Mouse (Mus musculus): ENCODE measurements at regions not wholly inside any gene's neighbourhood (a gene's known extent, or its start where the extent isn't known, plus 50 kb on each side); places are given as distances from the start of the nearest gene placed in this dataset.
A peak's percentile ranks its signal among the peaks of the same experiment; 100 is the strongest.

GRCm38 (mm10) chr13:110633261-110633781 lies 238.5 kb downstream of the Plk2 start:
- Histone ChIP-seq H3K4me3 (replicated peaks; ENCODE audit: low read length) (no peak overlapping the region), H3K27me3 (ENCODE audit: control insufficient read depth, insufficient read depth, low read length) (no peaks in the 10 kb centered on the region), H3K4me1 (ENCODE audit: control insufficient read depth, insufficient read depth, low read length) (no peaks in the 10 kb centered on the region), H3K9me3 (replicated peaks; ENCODE audit: control insufficient read depth, low read length) (no peaks in the 10 kb centered on the region), H3K36me3 (ENCODE audit: control insufficient read depth, insufficient read depth, low read length) (no peaks in the 10 kb centered on the region), H3K27ac (ENCODE audit: low read length) (no peak overlapping the region), H3K4me2 (ENCODE audit: low read depth, low read length) (no peak overlapping the region), H3K9ac (ENCODE audit: low read length) (no peak overlapping the region)
- 85% methylated on average over 3 of the region's 3 CpGs for WGBS
- no peak for ATAC-seq (ENCODE audit: insufficient read depth, low FRiP score)

- Histone ChIP-seq H3K27ac (ENCODE audit: low read length) (no peak overlapping the region), H3K4me2 (ENCODE audit: low read depth, low read length) (no peak overlapping the region), H3K4me1 (ENCODE audit: control insufficient read depth, insufficient read depth, low read length) (no peaks in the 10 kb centered on the region), H3K9me3 (replicated peaks; ENCODE audit: control insufficient read depth, low read length) (no peaks in the 10 kb centered on the region), H3K27me3 (ENCODE audit: control insufficient read depth, insufficient read depth, low read length) (no peaks in the 10 kb centered on the region), H3K9ac (ENCODE audit: low read length) (no peak overlapping the region), H3K4me3 (replicated peaks; ENCODE audit: low read length) (no peak overlapping the region), H3K36me3 (ENCODE audit: control insufficient read depth, insufficient read depth, low read length) (no peaks in the 10 kb centered on the region)
- no peak for ATAC-seq (ENCODE audit: insufficient read depth, low FRiP score)
- WGBS, result 82% methylated on average over 1 of the region's 1 CpGs
Measured at GRCm38 (mm10) chr13:110633899-110634298, 239.1 kb downstream of the Plk2 start.

GRCm38 (mm10) chr13:110642792-110643191 lies 247.9 kb downstream of the Plk2 start:
- H3K4me1 ChIP-seq (ENCODE audit: control insufficient read depth, insufficient read depth, low read length), result peaks cover 13% of the 10 kb centered on the region; the same call in 1 of the 2 replicates
- H3K4me2 ChIP-seq (ENCODE audit: low read depth, low read length), result peak overlapping the region; percentile 48
- H3K27ac ChIP-seq (ENCODE audit: low read length), result peak overlapping the region; percentile 88
- no peaks in the 10 kb centered on the region for H3K27me3 ChIP-seq (ENCODE audit: control insufficient read depth, insufficient read depth, low read length)
- H3K4me3 ChIP-seq (replicated peaks; ENCODE audit: low read length), result no peak overlapping the region
- ATAC-seq (ENCODE audit: insufficient read depth, low FRiP score), result no peak
- no peaks in the 10 kb centered on the region for H3K36me3 ChIP-seq (ENCODE audit: control insufficient read depth, insufficient read depth, low read length)
- no peak overlapping the region for H3K9ac ChIP-seq (ENCODE audit: low read length)
- H3K9me3 ChIP-seq (replicated peaks; ENCODE audit: control insufficient read depth, low read length), result no peaks in the 10 kb centered on the region
- WGBS, result 42% methylated on average over 3 of the region's 3 CpGs

DNA sequence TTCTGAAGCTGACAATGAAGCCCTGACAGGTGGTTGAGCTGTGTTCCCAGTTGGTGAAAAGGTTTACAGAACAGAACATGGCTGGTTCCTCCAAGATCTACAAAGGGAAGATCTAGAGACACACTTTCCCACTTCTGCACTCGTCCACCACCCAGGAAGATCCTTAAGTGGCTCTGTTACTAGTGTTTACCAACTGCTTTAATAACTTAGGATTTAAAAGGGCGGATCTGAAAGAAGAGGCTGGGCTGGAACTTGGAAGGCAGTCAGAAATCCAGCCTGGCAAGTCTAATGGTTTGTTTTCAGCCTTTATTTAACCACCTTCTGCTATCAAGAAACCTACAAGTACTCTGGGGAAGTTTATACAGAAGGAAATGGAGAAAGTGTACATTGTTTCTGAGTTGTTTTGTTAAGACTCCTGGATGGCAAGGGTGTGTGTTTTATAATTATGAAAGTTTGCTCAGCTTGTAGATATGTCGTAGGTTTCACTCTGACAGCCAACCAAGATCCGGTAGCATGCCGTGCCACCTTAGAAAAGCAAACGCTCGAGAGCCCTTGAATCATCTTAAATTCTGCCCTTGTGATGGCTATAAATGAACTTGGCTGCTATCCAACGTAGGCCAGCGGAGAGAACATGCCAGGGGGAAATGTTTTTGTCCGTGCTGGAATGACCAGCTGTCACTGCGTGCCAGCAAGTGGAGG lies 248.5 kb downstream of the Plk2 start:
- ATAC-seq (ENCODE audit: insufficient read depth, low FRiP score), result peak; percentile 89
- H3K9me3 ChIP-seq (replicated peaks; ENCODE audit: control insufficient read depth, low read length), result no peaks in the 10 kb centered on the region
- H3K4me3 ChIP-seq (replicated peaks; ENCODE audit: low read length), result peak overlapping the region; percentile 23
- peaks cover 13% of the 10 kb centered on the region; the same call in 1 of the 2 replicates for H3K4me1 ChIP-seq (ENCODE audit: control insufficient read depth, insufficient read depth, low read length)
- no peaks in the 10 kb centered on the region for H3K36me3 ChIP-seq (ENCODE audit: control insufficient read depth, insufficient read depth, low read length)
- peak overlapping the region; percentile 88 for H3K27ac ChIP-seq (ENCODE audit: low read length)
- peak overlapping the region; percentile 48 for H3K4me2 ChIP-seq (ENCODE audit: low read depth, low read length)
- no peaks in the 10 kb centered on the region for H3K27me3 ChIP-seq (ENCODE audit: control insufficient read depth, insufficient read depth, low read length)
- H3K9ac ChIP-seq (ENCODE audit: low read length), result peak overlapping the region; percentile 61
- WGBS, result 17% methylated on average over 11 of the region's 11 CpGs

DNA sequence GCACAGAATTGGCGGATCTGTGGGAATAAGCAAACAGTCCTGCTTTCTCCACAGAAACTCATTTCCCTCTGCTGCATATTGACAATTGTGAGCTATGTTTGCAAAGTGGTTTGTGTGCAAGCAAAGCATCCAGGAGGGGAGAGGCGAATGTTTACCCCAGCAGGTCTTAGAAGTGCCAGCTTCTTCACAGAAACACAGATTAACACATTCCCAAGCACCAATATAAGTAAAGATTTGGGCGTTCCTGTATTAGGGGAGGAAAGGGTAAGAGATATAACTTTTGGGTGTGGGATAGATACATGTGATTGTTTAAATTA lies 249.0 kb downstream of the Plk2 start:
- Histone ChIP-seq H3K27ac (ENCODE audit: low read length) (peak overlapping the region; percentile 88), H3K4me3 (replicated peaks; ENCODE audit: low read length) (peak overlapping the region; percentile 23)
- WGBS, result 38% methylated on average over 3 of the region's 3 CpGs

DNA sequence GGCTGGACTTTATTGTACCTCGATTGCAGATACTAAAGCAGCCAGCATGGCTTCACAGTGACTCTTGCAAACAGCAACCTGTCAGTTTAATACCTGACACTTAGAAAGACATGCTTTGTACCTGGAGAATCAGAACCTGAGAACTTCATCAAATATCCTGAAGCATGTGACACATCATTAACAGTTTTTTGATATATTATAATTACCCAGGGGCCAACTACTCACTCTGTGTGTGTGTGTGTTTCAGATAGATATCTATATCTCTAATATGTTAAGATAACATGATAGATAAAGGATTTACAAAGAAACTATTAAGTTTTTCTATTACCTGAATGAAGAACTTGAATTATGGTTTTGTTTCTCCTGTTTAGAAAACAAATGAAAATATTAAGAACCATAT lies 254.5 kb downstream of the Plk2 start:
- Histone ChIP-seq H3K36me3 (ENCODE audit: control insufficient read depth, insufficient read depth, low read length) (no peaks in the 10 kb centered on the region), H3K9ac (ENCODE audit: low read length) (no peak overlapping the region), H3K27ac (ENCODE audit: low read length) (no peak overlapping the region), H3K4me1 (ENCODE audit: control insufficient read depth, insufficient read depth, low read length) (no peaks in the 10 kb centered on the region), H3K4me3 (replicated peaks; ENCODE audit: low read length) (no peak overlapping the region), H3K9me3 (replicated peaks; ENCODE audit: control insufficient read depth, low read length) (no peaks in the 10 kb centered on the region), H3K27me3 (ENCODE audit: control insufficient read depth, insufficient read depth, low read length) (no peaks in the 10 kb centered on the region), H3K4me2 (ENCODE audit: low read depth, low read length) (no peak overlapping the region)
- 73% methylated on average over 1 of the region's 1 CpGs for WGBS
- no peak for ATAC-seq (ENCODE audit: insufficient read depth, low FRiP score)

More for the DNA sequence above, 249.0 kb downstream of the Plk2 start:
- no peaks in the 10 kb centered on the region for H3K27me3 ChIP-seq (ENCODE audit: control insufficient read depth, insufficient read depth, low read length)
- H3K9ac ChIP-seq (ENCODE audit: low read length), result peak overlapping the region; percentile 61
- H3K4me1 ChIP-seq (ENCODE audit: control insufficient read depth, insufficient read depth, low read length), result peaks cover 13% of the 10 kb centered on the region; the same call in 1 of the 2 replicates
- no peaks in the 10 kb centered on the region for H3K36me3 ChIP-seq (ENCODE audit: control insufficient read depth, insufficient read depth, low read length)
- H3K4me2 ChIP-seq (ENCODE audit: low read depth, low read length), result peak overlapping the region; percentile 48
- no peaks in the 10 kb centered on the region for H3K9me3 ChIP-seq (replicated peaks; ENCODE audit: control insufficient read depth, low read length)
- no peak for ATAC-seq (ENCODE audit: insufficient read depth, low FRiP score)

DNA sequence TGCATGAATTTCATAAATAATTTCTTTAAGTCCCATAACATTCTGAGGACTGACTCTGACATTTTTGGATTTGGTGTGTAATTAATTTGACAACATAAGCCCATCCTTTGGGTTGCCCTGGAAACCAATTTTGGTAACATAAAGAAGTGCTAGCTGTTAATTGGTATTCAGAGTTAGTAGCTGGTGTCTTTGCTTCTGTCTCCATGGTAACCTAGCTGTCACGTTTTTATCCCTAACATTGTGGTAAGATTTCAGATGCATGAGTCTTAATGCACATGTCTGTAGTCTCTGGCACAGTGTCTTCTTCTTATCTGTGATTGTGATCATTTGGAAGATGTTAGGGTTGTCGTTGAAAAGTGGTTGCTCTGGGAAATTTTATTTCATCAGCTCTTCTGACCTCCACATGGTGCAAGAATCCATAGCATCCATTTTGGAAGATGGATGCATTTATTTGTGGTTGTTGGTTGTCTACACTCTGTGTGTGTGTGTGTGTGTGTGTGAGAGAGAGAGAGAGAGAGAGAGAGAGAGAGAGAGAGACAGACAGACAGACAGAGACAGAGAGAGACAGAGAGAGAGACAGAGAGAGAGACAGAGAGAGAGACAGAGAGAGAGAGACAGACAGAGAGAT lies 255.1 kb downstream of the Plk2 start:
- no peaks in the 10 kb centered on the region for H3K9me3 ChIP-seq (replicated peaks; ENCODE audit: control insufficient read depth, low read length)
- H3K27ac ChIP-seq (ENCODE audit: low read length), result no peak overlapping the region
- ATAC-seq (ENCODE audit: insufficient read depth, low FRiP score), result no peak
- H3K4me3 ChIP-seq (replicated peaks; ENCODE audit: low read length), result no peak overlapping the region
- H3K9ac ChIP-seq (ENCODE audit: low read length), result no peak overlapping the region
- H3K4me2 ChIP-seq (ENCODE audit: low read depth, low read length), result no peak overlapping the region
- H3K4me1 ChIP-seq (ENCODE audit: control insufficient read depth, insufficient read depth, low read length), result no peaks in the 10 kb centered on the region
- no peaks in the 10 kb centered on the region for H3K36me3 ChIP-seq (ENCODE audit: control insufficient read depth, insufficient read depth, low read length)
- WGBS, result 41% methylated on average over 2 of the region's 2 CpGs
- H3K27me3 ChIP-seq (ENCODE audit: control insufficient read depth, insufficient read depth, low read length), result no peaks in the 10 kb centered on the region

DNA sequence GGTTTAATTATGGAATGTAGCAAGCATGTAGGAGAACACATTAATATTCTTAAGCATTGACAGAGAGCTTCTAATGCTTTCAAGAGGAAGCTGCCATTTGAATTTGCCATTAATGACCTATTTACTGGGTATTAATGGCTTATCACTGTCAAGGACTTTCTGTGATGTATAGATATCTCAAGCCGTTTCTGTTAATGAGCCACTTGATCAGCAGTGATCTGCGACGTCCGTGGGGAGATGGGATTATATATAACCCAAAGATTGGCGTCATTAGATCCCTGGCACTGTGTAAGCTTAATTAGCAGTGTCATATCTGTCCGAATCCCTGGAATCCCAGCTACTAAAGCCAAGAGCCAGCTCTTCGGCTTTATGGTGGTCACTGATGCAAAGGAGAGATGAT lies 257.4 kb downstream of the Plk2 start:
- no peaks in the 10 kb centered on the region for H3K4me1 ChIP-seq (ENCODE audit: control insufficient read depth, insufficient read depth, low read length)
- H3K27ac ChIP-seq (ENCODE audit: low read length), result no peak overlapping the region
- H3K4me2 ChIP-seq (ENCODE audit: low read depth, low read length), result no peak overlapping the region
- no peak for ATAC-seq (ENCODE audit: insufficient read depth, low FRiP score)
- H3K36me3 ChIP-seq (ENCODE audit: control insufficient read depth, insufficient read depth, low read length), result no peaks in the 10 kb centered on the region
- no peak overlapping the region for H3K9ac ChIP-seq (ENCODE audit: low read length)
- 74% methylated on average over 7 of the region's 7 CpGs for WGBS
- no peak overlapping the region for H3K4me3 ChIP-seq (replicated peaks; ENCODE audit: low read length)
- H3K27me3 ChIP-seq (ENCODE audit: control insufficient read depth, insufficient read depth, low read length), result no peaks in the 10 kb centered on the region
- no peaks in the 10 kb centered on the region for H3K9me3 ChIP-seq (replicated peaks; ENCODE audit: control insufficient read depth, low read length)

- no peak overlapping the region for H3K27ac ChIP-seq (ENCODE audit: low read length)
- ATAC-seq (ENCODE audit: insufficient read depth, low FRiP score), result peak; percentile 69; the same call in 1 of the 2 replicates
- no peaks in the 10 kb centered on the region for H3K9me3 ChIP-seq (replicated peaks; ENCODE audit: control insufficient read depth, low read length)
- 39% methylated on average over 2 of the region's 2 CpGs for WGBS
- no peaks in the 10 kb centered on the region for H3K4me1 ChIP-seq (ENCODE audit: control insufficient read depth, insufficient read depth, low read length)
- no peaks in the 10 kb centered on the region for H3K36me3 ChIP-seq (ENCODE audit: control insufficient read depth, insufficient read depth, low read length)
- H3K27me3 ChIP-seq (ENCODE audit: control insufficient read depth, insufficient read depth, low read length), result no peaks in the 10 kb centered on the region
- H3K4me3 ChIP-seq (replicated peaks; ENCODE audit: low read length), result no peak overlapping the region
- no peak overlapping the region for H3K4me2 ChIP-seq (ENCODE audit: low read depth, low read length)
- H3K9ac ChIP-seq (ENCODE audit: low read length), result no peak overlapping the region
Measured at GRCm38 (mm10) chr13:110665073-110665800, 270.4 kb downstream of the Plk2 start.

Measured in stomach, embryonic 16.5 days (tissue).